Mouse (Mus musculus) MEL (cell line): Measurements from ENCODE around the gene Taar7e. TPM values are rescaled to one million over a fixed set of nuclear protein-coding genes. Genes with fewer than 3 reads are reported as not detected.
"Not testable (repeated sequence)": the region's sequence is repeated elsewhere in the genome, so short reads cannot be mapped to it uniquely, and the experiment has no call there.

ENCODE experiments used
- DNase-seq: peaks from one replicate; pipeline ENCODE4 v3.0.0; 2011; ENCODE audit warnings: low read depth, low spot score
- H3K27ac ChIP-seq: 2 replicates; pipeline ENCODE4 v1.5.1; 2012; ENCODE audit warnings: low read depth, mild to moderate bottlenecking, control low read depth, low read length, moderate library complexity; ENCODE audit not compliant: control insufficient read depth
- H3K27me3 ChIP-seq, 2 experiments: fragments of 150-350 bp in 1 of 2; sonication (generic) in 1 of 2; 2 replicates each; pipeline ENCODE4 v1.6.1; 2012; ENCODE audit warnings: low read length in 2 of 2, mild to moderate bottlenecking in 2 of 2, improper control_type of control experiment in 1 of 2, moderate library complexity in 1 of 2; ENCODE audit not compliant: insufficient read depth in 2 of 2, control insufficient read depth in 1 of 2
- H3K36me3 ChIP-seq, 2 experiments: 2 replicates each; pipeline ENCODE4 v1.6.1; 2012 to 2014; ENCODE audit warnings: low read length in 2 of 2, improper control_type of control experiment in 1 of 2, inconsistent platforms in 1 of 2, mild to moderate bottlenecking in 1 of 2; ENCODE audit not compliant: insufficient read depth in 2 of 2, control insufficient read depth in 1 of 2
- H3K4me1 ChIP-seq, 2 experiments: fragments of 150-350 bp in 1 of 2; sonication (generic) in 1 of 2; 2 replicates each; pipeline ENCODE4 v1.6.1; 2012; ENCODE audit warnings: low read length in 2 of 2, improper control_type of control experiment in 1 of 2, mild to moderate bottlenecking in 1 of 2; ENCODE audit not compliant: insufficient read depth in 2 of 2, control insufficient read depth in 1 of 2
- H3K4me3 ChIP-seq, 2 experiments: fragments of 150-350 bp in 1 of 2; sonication (generic) in 1 of 2; 2 replicates each; pipeline ENCODE4 v1.5.1; 2012; ENCODE audit warnings: low read depth in 2 of 2, low read length in 2 of 2, mild to moderate bottlenecking in 2 of 2, moderate library complexity in 2 of 2, control low read depth in 1 of 2, improper control_type of control experiment in 1 of 2; ENCODE audit not compliant: control insufficient read depth in 1 of 2, insufficient read depth in 1 of 2
- H3K79me2 ChIP-seq: 2 replicates; pipeline ENCODE4 v1.6.1; 2012; ENCODE audit warnings: mild to moderate bottlenecking, low read length, moderate library complexity; ENCODE audit not compliant: control insufficient read depth, poor library complexity, insufficient read depth
- H3K9ac ChIP-seq: 2 replicates; pipeline ENCODE4 v1.6.1; 2012; ENCODE audit warnings: low read depth, mild to moderate bottlenecking, control low read depth, low read length, moderate library complexity; ENCODE audit not compliant: control insufficient read depth, poor library complexity, severe bottlenecking
- H3K9me3 ChIP-seq: fragments of 150-350 bp; sonication (generic); replicated peaks from 2 replicates; pipeline ENCODE4 v1.6.1; 2012; ENCODE audit warnings: mild to moderate bottlenecking, low read length, improper control_type of control experiment, moderate library complexity; ENCODE audit not compliant: insufficient read depth
- CHD1 ChIP-seq: IDR thresholded peaks from 2 replicates; pipeline ENCODE4 v1.6.1; 2012; ENCODE audit warnings: low read depth, mild to moderate bottlenecking, inconsistent platforms, low read length, improper control_type of control experiment
- CTCF ChIP-seq, 3 experiments: IDR thresholded peaks in 2 of 3; conservative IDR thresholded peaks in 1 of 3; 2 replicates each; pipeline ENCODE4 v1.5.1; 2011 to 2012; ENCODE audit warnings: low read length in 3 of 3, low read depth in 2 of 3, mild to moderate bottlenecking in 2 of 3, improper control_type of control experiment in 1 of 3, inconsistent platforms in 1 of 3, mixed read lengths in 1 of 3, moderate library complexity in 1 of 3; ENCODE audit not compliant: control insufficient read depth in 1 of 3, insufficient read depth in 1 of 3, poor library complexity in 1 of 3, severe bottlenecking in 1 of 3
- ELF1 ChIP-seq: IDR thresholded peaks from 2 replicates; pipeline ENCODE4 v1.6.1; 2014; ENCODE audit warnings: low read depth, mild to moderate bottlenecking, inconsistent platforms, low read length, improper control_type of control experiment, moderate library complexity
- ETS1 ChIP-seq: IDR thresholded peaks from 2 replicates; pipeline ENCODE4 v1.6.1; 2012; ENCODE audit warnings: low read depth, mild to moderate bottlenecking, inconsistent platforms, low read length, improper control_type of control experiment, moderate library complexity
- GABPA ChIP-seq: IDR thresholded peaks from 2 replicates; pipeline ENCODE4 v1.6.1; 2012; ENCODE audit warnings: low read depth, mild to moderate bottlenecking, inconsistent platforms, low read length, improper control_type of control experiment, moderate library complexity
- MAFK ChIP-seq: IDR thresholded peaks from 2 replicates; pipeline ENCODE4 v1.6.1; 2011; ENCODE audit warnings: low read depth, mild to moderate bottlenecking, low read length, improper control_type of control experiment, borderline replicate concordance
- MAX ChIP-seq: IDR thresholded peaks from 2 replicates; pipeline ENCODE4 v1.6.1; 2011; ENCODE audit warnings: low read length, improper control_type of control experiment
- MYC ChIP-seq: IDR thresholded peaks from 2 replicates; pipeline ENCODE4 v1.6.1; 2011; ENCODE audit warnings: low read depth, mild to moderate bottlenecking, low read length, improper control_type of control experiment, moderate library complexity
- NELFE ChIP-seq: IDR thresholded peaks from 2 replicates; pipeline ENCODE4 v1.6.1; 2011; ENCODE audit warnings: low read depth, low read length, improper control_type of control experiment
- POLR2A ChIP-seq, 2 experiments: IDR thresholded peaks; 2 replicates each; pipeline ENCODE4 v1.6.1; 2011 to 2012; ENCODE audit warnings: low read length in 2 of 2, mild to moderate bottlenecking in 2 of 2, control low read depth in 1 of 2, improper control_type of control experiment in 1 of 2, low read depth in 1 of 2, moderate library complexity in 1 of 2; ENCODE audit not compliant: control insufficient read depth in 1 of 2, insufficient read depth in 1 of 2, poor library complexity in 1 of 2
- POLR2AphosphoS2 ChIP-seq: IDR thresholded peaks from 2 replicates; pipeline ENCODE4 v1.6.1; 2011; ENCODE audit warnings: low read length, improper control_type of control experiment
- POLR2AphosphoS5 ChIP-seq: IDR thresholded peaks from 2 replicates; pipeline ENCODE4 v1.6.1; 2012; ENCODE audit warnings: low read depth, borderline replicate concordance, mild to moderate bottlenecking, inconsistent platforms, low read length, moderate library complexity, mixed read lengths
- RAD21 ChIP-seq: IDR thresholded peaks from 2 replicates; pipeline ENCODE4 v1.6.1; 2011; ENCODE audit warnings: mild to moderate bottlenecking, low read depth, low read length, improper control_type of control experiment
- RCOR1 ChIP-seq: IDR thresholded peaks from 2 replicates; pipeline ENCODE4 v1.6.1; 2012; ENCODE audit warnings: low read depth, mild to moderate bottlenecking, inconsistent platforms, low read length, improper control_type of control experiment
- SIN3A ChIP-seq: IDR thresholded peaks from 2 replicates; pipeline ENCODE4 v1.6.1; 2012; ENCODE audit warnings: low read length, improper control_type of control experiment, inconsistent platforms
- SMC3 ChIP-seq: IDR thresholded peaks from 2 replicates; pipeline ENCODE4 v1.6.1; 2011; ENCODE audit warnings: low read depth, low read length, improper control_type of control experiment
- TAL1 ChIP-seq: IDR thresholded peaks from 2 replicates; pipeline ENCODE4 v1.6.1; 2012; ENCODE audit warnings: mild to moderate bottlenecking, inconsistent platforms, low read length, moderate library complexity, mixed read lengths
- TBP ChIP-seq: IDR thresholded peaks from 2 replicates; pipeline ENCODE4 v1.8.0; 2011; ENCODE audit warnings: low read depth, low read length, improper control_type of control experiment
- UBTF ChIP-seq: IDR thresholded peaks from 2 replicates; pipeline ENCODE4 v1.6.1; 2012; ENCODE audit warnings: low read depth, mild to moderate bottlenecking, inconsistent platforms, low read length, improper control_type of control experiment, moderate library complexity, borderline replicate concordance; ENCODE audit not compliant: insufficient read depth
- USF1 ChIP-seq: IDR thresholded peaks from 2 replicates; pipeline ENCODE4 v1.6.1; 2014; ENCODE audit warnings: low read depth, mild to moderate bottlenecking, inconsistent platforms, low read length, improper control_type of control experiment, moderate library complexity
- ZC3H11A ChIP-seq: IDR thresholded peaks from 2 replicates; pipeline ENCODE4 v1.6.1; 2012; ENCODE audit warnings: low read depth, mild to moderate bottlenecking, inconsistent platforms, low read length, improper control_type of control experiment
- ZKSCAN1 ChIP-seq: IDR thresholded peaks from 2 replicates; pipeline ENCODE4 v1.6.1; 2012; ENCODE audit warnings: low read depth, mild to moderate bottlenecking, inconsistent platforms, low read length, improper control_type of control experiment, moderate library complexity
- ZMIZ1 ChIP-seq: IDR thresholded peaks from 2 replicates; pipeline ENCODE4 v1.6.1; 2012; ENCODE audit warnings: low read depth, mild to moderate bottlenecking, inconsistent platforms, low read length, improper control_type of control experiment, moderate library complexity
- polyA plus RNA-seq, 2 experiments: library from polyadenylated mRNA; stranded (reverse) in 1 of 2; unstranded in 1 of 2; fragments of >175 nt in 1 of 2; fragments of >200 nt in 1 of 2; gene quantifications; 2 replicates each; pipeline versions ENCODE4 v1.2.1 to v1.2.4; 2012; ENCODE audit warnings: low replicate concordance in 2 of 2, low read depth in 1 of 2; ENCODE audit not compliant: insufficient read length in 2 of 2, insufficient read depth in 1 of 2, missing spikeins in 1 of 2
- total RNA-seq: library from RNA; depleted of rRNA; stranded (reverse); fragments of 300-350 nt; gene quantifications from 2 replicates; pipeline ENCODE4 v1.2.3, GENCODE M21; 2012

Taar7e gene
- total and polyA plus RNA-seq, 3 experiments: not detected

DNA sequence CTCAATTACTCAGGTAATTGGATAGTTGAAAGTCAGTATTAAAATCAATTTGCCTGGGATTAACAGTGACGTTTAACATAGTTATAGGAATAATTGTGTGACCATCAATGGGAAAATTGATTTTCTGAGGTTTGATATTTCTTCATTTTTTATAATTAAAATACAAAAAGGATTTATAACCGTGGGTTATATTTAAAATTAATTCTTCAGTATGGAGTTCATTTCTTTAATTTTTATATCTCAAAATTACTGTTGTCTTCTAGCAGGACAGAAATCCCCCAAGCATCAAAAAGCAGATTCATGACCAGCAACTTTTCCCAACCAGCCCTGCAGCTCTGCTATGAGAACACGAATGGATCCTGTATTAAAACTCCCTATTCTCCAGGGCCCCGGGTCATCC lies 38.8 kb downstream of the Taar7e start, which contains the start of gene Taar8a:
Gene Taar8a, plus strand, starts transcription at position 301 of the 400 bp plus-strand sequence.
- H3K4me3 ChIP-seq, H3K27me3 ChIP-seq, H3K79me2 ChIP-seq, H3K9ac ChIP-seq, H3K27ac ChIP-seq, H3K36me3 ChIP-seq, H3K9me3 ChIP-seq, H3K4me1 ChIP-seq, DNase-seq: not testable (repeated sequence)

DNA sequence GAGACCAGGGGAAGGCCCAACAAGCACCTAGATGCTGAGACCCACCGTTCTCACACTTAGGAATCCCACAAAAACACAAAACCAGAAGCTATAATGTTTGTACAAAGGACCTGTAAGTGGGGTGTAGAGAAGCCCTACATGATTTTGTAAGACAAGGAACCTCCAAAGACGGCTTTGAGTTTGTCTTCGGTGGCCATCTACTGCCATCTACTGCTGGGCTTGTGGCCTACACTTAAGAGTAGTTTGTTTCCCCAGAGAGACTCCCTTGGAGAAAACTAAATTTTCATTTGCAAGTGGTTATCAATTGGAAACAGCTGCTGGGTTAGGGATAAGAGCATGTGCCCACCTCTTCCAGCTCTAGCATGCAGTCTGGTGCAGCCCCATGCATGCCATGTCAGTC lies 42.8 kb downstream of the Taar7e start:
- Histone ChIP-seq H3K9me3 (no peaks in the 10 kb centered on the region), H3K36me3 (no peaks in the 10 kb centered on the region), H3K9ac (no peak overlapping the region), H3K27me3 (peaks cover 0 to 2% of the 10 kb centered on the region in 2 experiments; a peak in 3 of 4 replicates), H3K4me3 (no peak overlapping the region), H3K4me1 (no peaks in the 10 kb centered on the region), H3K79me2 (no peaks in the 10 kb centered on the region), H3K27ac (no peak overlapping the region)
- peak; percentile 20 for DNase-seq
- TF ChIP-seq MAX (no peak), POLR2AphosphoS5 (no peak), POLR2AphosphoS2 (no peak), CTCF (IDR thresholded peaks at IDR 0.05 in 2 of 3, conservative IDR thresholded peaks at IDR 0.05 in 1 of 3; ENCODE audit: control insufficient read depth in 1 of 3, insufficient read depth in 1 of 3, low read depth in 2 of 3, low read length in 3 of 3, poor library complexity in 1 of 3, severe bottlenecking in 1 of 3) (peak in 2 of 3 experiments; percentile 44 to 48; a peak in 4 of 6 replicates), RCOR1 (no peak), UBTF (no peak), SMC3 (peak; percentile 28; the same call in 1 of the 2 replicates), TAL1 (no peak), CHD1 (no peak), GABPA (no peak), MAFK (no peak), NELFE (no peak), TBP (no peak), RAD21 (peak; percentile 36), SIN3A (no peak), ZC3H11A (no peak)

DNA sequence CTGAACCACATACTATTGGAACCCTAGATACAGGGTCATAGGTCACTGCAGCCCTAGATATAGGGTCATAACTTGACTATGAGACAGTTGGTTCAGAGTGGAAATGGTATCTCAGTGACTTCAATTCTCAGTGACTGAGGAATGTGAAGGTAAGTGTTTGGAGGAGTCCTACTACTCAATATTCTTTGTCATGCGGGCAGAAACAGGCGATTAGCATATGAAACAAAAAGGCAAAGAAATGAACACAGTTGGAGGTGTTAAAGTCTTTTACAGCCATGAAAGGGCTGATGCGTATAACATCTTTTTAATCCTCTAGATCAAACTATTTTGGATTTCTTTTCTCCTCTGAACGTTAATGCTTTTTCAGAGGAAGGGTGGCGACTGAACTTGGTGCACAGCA lies 48.5 kb downstream of the Taar7e start:
- no peak for TF ChIP-seq ZKSCAN1
- no peak for TF ChIP-seq RCOR1
- no peak for TF ChIP-seq ELF1
- no peak for TF ChIP-seq CTCF (IDR thresholded peaks at IDR 0.05 in 2 of 3, conservative IDR thresholded peaks at IDR 0.05 in 1 of 3; ENCODE audit: control insufficient read depth in 1 of 3, insufficient read depth in 1 of 3, low read depth in 2 of 3, low read length in 3 of 3, poor library complexity in 1 of 3, severe bottlenecking in 1 of 3)
- TF ChIP-seq POLR2AphosphoS5: no peak
- TF ChIP-seq MAFK: no peak
- no peak for TF ChIP-seq ZMIZ1
- TF ChIP-seq USF1: no peak
- no peak for TF ChIP-seq MYC
- no peak for TF ChIP-seq SIN3A
- TF ChIP-seq UBTF: no peak
- no peak for TF ChIP-seq ETS1
- no peak for TF ChIP-seq POLR2A (IDR thresholded peaks at IDR 0.05; ENCODE audit: control insufficient read depth in 1 of 2, insufficient read depth in 1 of 2, low read depth in 1 of 2, low read length in 2 of 2, poor library complexity in 1 of 2)
- H3K9ac ChIP-seq: no peak overlapping the region
- no peaks in the 10 kb centered on the region for H3K36me3 ChIP-seq
- no peaks in the 10 kb centered on the region for H3K9me3 ChIP-seq
- no peak overlapping the region for H3K4me3 ChIP-seq
- no peak overlapping the region for H3K27ac ChIP-seq
- H3K79me2 ChIP-seq: no peaks in the 10 kb centered on the region
- no peak for DNase-seq
- H3K27me3 ChIP-seq: 0 out of 4 replicates have a peak, but pooled peaks cover 0 to 1% of the 10 kb centered on the region in 2 experiments
- H3K4me1 ChIP-seq: no peaks in the 10 kb centered on the region
